8 mouse cellular contexts compared by ENCODE assay signal in the genomic region with DNA sequence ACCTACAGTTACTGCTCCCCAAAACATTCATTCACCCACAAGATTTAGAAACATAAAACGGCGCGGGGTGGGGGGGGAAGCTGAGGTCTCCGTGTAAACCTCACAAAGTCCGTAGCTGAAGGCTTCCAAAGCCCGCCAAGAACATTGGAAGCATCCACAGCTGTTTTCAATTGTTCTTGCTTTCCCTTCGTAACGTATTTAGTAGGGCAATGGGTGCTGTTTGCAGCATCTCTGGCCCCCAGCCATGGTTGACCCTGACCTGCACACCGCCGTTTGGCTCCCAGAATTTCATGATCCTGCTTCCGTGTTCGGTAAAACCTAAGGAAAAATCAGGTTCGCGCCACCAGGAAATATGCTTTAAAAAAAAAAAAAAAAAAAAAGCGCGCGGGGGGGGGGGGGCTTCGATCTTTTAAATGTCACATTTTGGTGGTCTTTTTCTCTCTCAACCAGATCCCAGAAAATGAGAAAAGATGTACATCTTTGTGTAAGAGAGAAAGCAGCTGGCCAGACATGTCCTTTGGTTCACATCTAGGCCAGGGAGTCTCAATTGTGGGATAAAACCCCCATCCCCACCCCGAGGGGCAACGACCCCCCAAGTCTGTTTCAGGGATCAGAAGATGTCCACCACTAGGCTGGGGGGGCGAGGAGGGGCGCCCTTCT. TPM values are rescaled to one million over a fixed set of nuclear protein-coding genes. Genes with fewer than 3 reads are reported as not detected.
DNase-seq lines count a peak whose midpoint lies in the region; ATAC-seq lines count a peak whose summit lies in the region.

No protein-coding gene starts in this region.

- peak overlapping the region; percentile 52 for H3K9ac ChIP-seq in kidney, embryonic 14.5 days (ENCODE audit: low read depth, low read length)
- H3K9ac ChIP-seq in forebrain, embryonic 16.5 days (replicated peaks; ENCODE audit: low read depth, low read length): peak overlapping the region; percentile 87
- peak overlapping the region; percentile 76 for H3K9ac ChIP-seq in limb, embryonic 12.5 days (replicated peaks)
- peak overlapping the region; percentile 76 for H3K9ac ChIP-seq in neural tube, embryonic 12.5 days

- peaks cover 18% of the 10 kb centered on the region for H3K9me3 ChIP-seq in kidney, embryonic 14.5 days (ENCODE audit: control insufficient read depth, low read length)
- H3K9me3 ChIP-seq in forebrain, embryonic 16.5 days (ENCODE audit: control insufficient read depth, low read length): peaks cover 10% of the 10 kb centered on the region; the same call in 1 of the 2 replicates
- peaks cover 29% of the 10 kb centered on the region for H3K9me3 ChIP-seq in limb, embryonic 12.5 days
- H3K9me3 ChIP-seq in neural tube, embryonic 12.5 days: peaks cover 27% of the 10 kb centered on the region

- H3K4me1 ChIP-seq in kidney, embryonic 14.5 days (ENCODE audit: control insufficient read depth, insufficient read depth, low read length): no peaks in the 10 kb centered on the region; the same call in 1 of the 2 replicates
- H3K4me1 ChIP-seq in brown adipose tissue, adult 24 weeks (ENCODE audit: control insufficient read depth, insufficient read depth, insufficient read length, low read length): no peaks in the 10 kb centered on the region
- peaks cover 5% of the 10 kb centered on the region for H3K4me1 ChIP-seq in forebrain, embryonic 16.5 days (replicated peaks; ENCODE audit: control insufficient read depth, insufficient read depth, low read length)
- peaks cover 6% of the 10 kb centered on the region; the same call in 1 of the 2 replicates for H3K4me1 ChIP-seq in limb, embryonic 12.5 days (replicated peaks)
- H3K4me1 ChIP-seq in neural tube, embryonic 12.5 days: peaks cover 5% of the 10 kb centered on the region; the same call in 1 of the 2 replicates

- peak overlapping the region; percentile 65; the same call in 1 of the 2 replicates for H3K27ac ChIP-seq in kidney, embryonic 14.5 days (ENCODE audit: low read depth, low read length)
- H3K27ac ChIP-seq in brown adipose tissue, adult 24 weeks (replicated peaks; ENCODE audit: low read depth, low read length): peak overlapping the region; percentile 67; the same call in 1 of the 2 replicates
- peak overlapping the region; percentile 74 for H3K27ac ChIP-seq in forebrain, embryonic 16.5 days (ENCODE audit: low read length)
- H3K27ac ChIP-seq in limb, embryonic 12.5 days: peak overlapping the region; percentile 84
- H3K27ac ChIP-seq in neural tube, embryonic 12.5 days: no peak overlapping the region; the same call in 1 of the 2 replicates

- no peaks in the 10 kb centered on the region for H3K36me3 ChIP-seq in kidney, embryonic 14.5 days (ENCODE audit: control insufficient read depth, insufficient read depth, low read length)
- H3K36me3 ChIP-seq in forebrain, embryonic 16.5 days (ENCODE audit: control insufficient read depth, insufficient read depth): no peaks in the 10 kb centered on the region
- 0 out of 2 replicates have a peak, but pooled peaks cover 4% of the 10 kb centered on the region for H3K36me3 ChIP-seq in limb, embryonic 12.5 days
- H3K36me3 ChIP-seq in neural tube, embryonic 12.5 days: no peaks in the 10 kb centered on the region

- H3K4me3 ChIP-seq in kidney, embryonic 14.5 days (ENCODE audit: low read length): peak overlapping the region; percentile 44
- peak overlapping the region; percentile 93 for H3K4me3 ChIP-seq in brown adipose tissue, adult 24 weeks (ENCODE audit: insufficient read depth, low read depth, low read length)
- peak overlapping the region; percentile 60 for H3K4me3 ChIP-seq in forebrain, embryonic 16.5 days (replicated peaks; ENCODE audit: low read length)
- peak overlapping the region; percentile 49 for H3K4me3 ChIP-seq in limb, embryonic 12.5 days (replicated peaks)
- H3K4me3 ChIP-seq in neural tube, embryonic 12.5 days: peak overlapping the region; percentile 50

- no peaks in the 10 kb centered on the region for H3K27me3 ChIP-seq in kidney, embryonic 14.5 days (ENCODE audit: control insufficient read depth, insufficient read depth, low read length)
- no peaks in the 10 kb centered on the region for H3K27me3 ChIP-seq in forebrain, embryonic 16.5 days (replicated peaks; ENCODE audit: control insufficient read depth, insufficient read depth, low read length)
- no peaks in the 10 kb centered on the region for H3K27me3 ChIP-seq in limb, embryonic 12.5 days
- H3K27me3 ChIP-seq in neural tube, embryonic 12.5 days (replicated peaks): no peaks in the 10 kb centered on the region

- H3K4me2 ChIP-seq in kidney, embryonic 14.5 days (replicated peaks; ENCODE audit: low read depth, low read length): peak overlapping the region; percentile 52
- peak overlapping the region; percentile 58 for H3K4me2 ChIP-seq in forebrain, embryonic 16.5 days (ENCODE audit: low read length)
- peak overlapping the region; percentile 62 for H3K4me2 ChIP-seq in limb, embryonic 12.5 days
- peak overlapping the region; percentile 63 for H3K4me2 ChIP-seq in neural tube, embryonic 12.5 days (replicated peaks)

- no peak for ATAC-seq in kidney, embryonic 14.5 days (ENCODE audit: low FRiP score, low TSS enrichment)
- no peak for ATAC-seq in forebrain, embryonic 16.5 days
- ATAC-seq in limb, embryonic 12.5 days (ENCODE audit: insufficient number of reproducible peaks, insufficient read depth, low FRiP score, low TSS enrichment, low read depth): no peak
- ATAC-seq in neural tube, embryonic 12.5 days (ENCODE audit: low FRiP score, low read depth): no peak
- no peak for ATAC-seq in CD4-positive, CD25-positive, alpha-beta regulatory T cell, adult 4 months

- DNase-seq in kidney, adult 18-20 months: no peak
- DNase-seq in spleen, postnatal 10 days (ENCODE audit: low spot score in 2 of 2): no peak

- 52% methylated on average over 22 of the region's 22 CpGs for WGBS in kidney, embryonic 14.5 days
- WGBS in forebrain, embryonic 16.5 days: 52% methylated on average over 21 of the region's 22 CpGs
- WGBS in limb, embryonic 12.5 days: 46% methylated on average over 22 of the region's 22 CpGs
- WGBS in neural tube, embryonic 12.5 days: 51% methylated on average over 22 of the region's 22 CpGs

RNA-seq across cellular contexts. Expression of a gene that starts 0.8 kb away (rescaled TPM):
- polyA plus RNA-seq in kidney, embryonic 14.5 days (2014; fragmentation: Nextera tagmentation; extraction: Ambion mirVana): 35.4 and 40.1 TPM in 2 replicates
- 39.0 and 41.2 TPM in 2 replicates for polyA plus RNA-seq in brown adipose tissue, adult 24 weeks (2012; ENCODE audit: insufficient read depth, insufficient read length, missing spikeins)
- polyA plus RNA-seq in forebrain, embryonic 16.5 days (2015; fragmentation: Nextera tagmentation; extraction: Ambion mirVana): 53.7 and 57.1 TPM in 2 replicates
- 57.5 TPM in 2 replicates for polyA plus RNA-seq in limb, embryonic 12.5 days (2016; fragmentation: Nextera tagmentation; extraction: Ambion mirVana)
- 60.0 and 61.9 TPM in 2 replicates for polyA plus RNA-seq in neural tube, embryonic 12.5 days (2016; fragmentation: Nextera tagmentation; extraction: Ambion mirVana)
- under 1 TPM in 1 of 2 experiments, not detected in 1; 0.15 TPM for polyA plus RNA-seq in CD4-positive, CD25-positive, alpha-beta regulatory T cell, adult 4 months (2017; shearing (Covaris generic))

RNA-seq across cellular contexts. Expression of a gene that starts 0.9 kb away (rescaled TPM):
- polyA plus RNA-seq in kidney, embryonic 14.5 days (2014; fragmentation: Nextera tagmentation; extraction: Ambion mirVana): 7.9 and 12.5 TPM in 2 replicates
- 0.67 and 0.91 TPM in 2 replicates for polyA plus RNA-seq in brown adipose tissue, adult 24 weeks (2012; ENCODE audit: insufficient read depth, insufficient read length, missing spikeins)
- 2.9 and 5.0 TPM in 2 replicates for polyA plus RNA-seq in forebrain, embryonic 16.5 days (2015; fragmentation: Nextera tagmentation; extraction: Ambion mirVana)
- 9.1 and 11.4 TPM in 2 replicates for polyA plus RNA-seq in limb, embryonic 12.5 days (2016; fragmentation: Nextera tagmentation; extraction: Ambion mirVana)
- polyA plus RNA-seq in neural tube, embryonic 12.5 days (2016; fragmentation: Nextera tagmentation; extraction: Ambion mirVana): 6.0 TPM in 2 replicates
- not detected for polyA plus RNA-seq in CD4-positive, CD25-positive, alpha-beta regulatory T cell, adult 4 months (2017; shearing (Covaris generic))

Comparison
In these comparisons a context has a peak if more than half of its experiments do, and no peak if none do; other contexts are left out.
1. RNA of a gene that starts 0.8 kb away (polyA plus RNA-seq): 60.0 to 61.9 TPM in neural tube, embryonic 12.5 days, 57.5 TPM in limb, embryonic 12.5 days, 53.7 to 57.1 TPM in forebrain, embryonic 16.5 days, 39.0 to 41.2 TPM in brown adipose tissue, adult 24 weeks and 35.4 to 40.1 TPM in kidney, embryonic 14.5 days; 0.15 TPM in CD4-positive, CD25-positive, alpha-beta regulatory T cell, adult 4 months; every median in the first group is over 10 times any median in the second.
2. Peak in every context shown above with its lines, with median percentiles within 50 percentile points of each other: H3K4me2 ChIP-seq, H3K4me3 ChIP-seq and H3K9ac ChIP-seq.